Mouse (Mus musculus) heart, adult 2 months (tissue): ENCODE measurements around the gene Nmrk1. TPM values are rescaled to one million over a fixed set of nuclear protein-coding genes. Genes with fewer than 3 reads are reported as not detected.

ENCODE experiments used
- DNase-seq, 2 experiments: peaks; one replicate each; pipeline ENCODE4 v3.0.0; 2021
- H3K27ac ChIP-seq: fragments of 200-600 bp; 2 replicates; pipeline ENCODE4 v1.8.1; 2022
- H3K27me3 ChIP-seq: fragments of 200-500 bp; 2 replicates; pipeline ENCODE4 v1.6.1; 2012; ENCODE audit warnings: mild to moderate bottlenecking, low read length, inconsistent platforms, mixed read lengths; ENCODE audit not compliant: control insufficient read depth, insufficient read depth
- H3K36me3 ChIP-seq: fragments of 200-500 bp; 2 replicates; pipeline ENCODE4 v1.6.1; 2012; ENCODE audit warnings: low read length, inconsistent platforms; ENCODE audit not compliant: control insufficient read depth, insufficient read depth
- H3K4me1 ChIP-seq: fragments of 200-500 bp; 2 replicates; pipeline ENCODE4 v1.6.1; 2011; ENCODE audit warnings: low read length; ENCODE audit not compliant: control insufficient read depth, insufficient read depth
- H3K4me3 ChIP-seq: fragments of 200-600 bp; 2 replicates; pipeline ENCODE4 v1.8.1; 2022
- H3K79me2 ChIP-seq: fragments of 200-500 bp; replicated peaks from 2 replicates; pipeline ENCODE4 v1.6.1; 2012; ENCODE audit warnings: mild to moderate bottlenecking, inconsistent platforms, low read length, moderate library complexity, mixed read lengths; ENCODE audit not compliant: control insufficient read depth, insufficient read depth
- H3K9ac ChIP-seq: fragments of 200-500 bp; 2 replicates; pipeline ENCODE4 v1.6.1; 2012; ENCODE audit warnings: low read depth, mild to moderate bottlenecking, control low read depth, inconsistent platforms, low read length, mixed read lengths
- CTCF ChIP-seq: fragments of 200-600 bp; IDR thresholded peaks from 2 replicates; pipeline ENCODE4 v1.8.1; 2022; ENCODE audit warnings: antibody characterized with exemption, mild to moderate bottlenecking, moderate library complexity
- EP300 ChIP-seq: fragments of 200-500 bp; IDR thresholded peaks from 2 replicates; pipeline ENCODE4 v1.6.1; 2011; ENCODE audit warnings: low read depth, low read length, control low read depth; ENCODE audit not compliant: insufficient read depth
- POLR2A ChIP-seq: fragments of 200-500 bp; IDR thresholded peaks from 2 replicates; pipeline ENCODE4 v1.6.1; 2011; ENCODE audit warnings: mild to moderate bottlenecking, low read depth, low read length, control low read depth; ENCODE audit not compliant: insufficient read depth
- WGBS: fragments of 180-500 bp; shearing (Covaris S2); methylation state at CpG from one replicate; pipeline ENCODE4 v1.1.7; 2018; 5-methylcytosine and 5-hydroxymethylcytosine counted together
- intact Hi-C: fragments of 180-260 bp; cut with DNase I; formaldehyde crosslinking; loops from one replicate; pipeline ENCODE4 v1.15.1; 2025
- polyA plus RNA-seq: library from polyadenylated mRNA; depleted of rRNA; stranded (reverse); fragments of >200 nt; gene quantifications from 2 replicates; pipeline ENCODE4 v1.2.3, GENCODE M21; 2012
- total RNA-seq, 2 experiments: library from RNA; stranded (reverse); gene quantifications; 2 replicates each; pipeline ENCODE4 v1.2.3; 2021

Gene Nmrk1
- total and polyA plus RNA-seq, 3 experiments, result 2.3 to 5.4 (median 2.5) TPM

- peaks cover 7% of the 10 kb centered on the region; the same call in 1 of the 2 replicates for H3K36me3 ChIP-seq
- intact Hi-C loops, result no loop called here
- H3K4me3 ChIP-seq, result no peak overlapping the region
- no peaks in the 10 kb centered on the region; the same call in 1 of the 2 replicates for H3K79me2 ChIP-seq
- TF ChIP-seq CTCF, result no peak
- TF ChIP-seq EP300, result no peak
- 65% methylated on average over 5 of the region's 5 CpGs for WGBS
- no peak overlapping the region for H3K9ac ChIP-seq
- H3K4me1 ChIP-seq, result peaks cover 4% of the 10 kb centered on the region
- DNase-seq, result no peak
- H3K27me3 ChIP-seq, result no peaks in the 10 kb centered on the region
- no peak overlapping the region for H3K27ac ChIP-seq
Observed at GRCm38 (mm10) chr19:18596876-18597275, 34.9 kb upstream of the Nmrk1 start.

- WGBS, result 64% methylated on average over 6 of the region's 6 CpGs
Observed at GRCm38 (mm10) chr19:18597772-18598171, 34.0 kb upstream of the Nmrk1 start.

GRCm38 (mm10) chr19:18598265-18598926 is 33.4 kb upstream of the Nmrk1 start:
- Histone ChIP-seq H3K27me3 (no peaks in the 10 kb centered on the region), H3K27ac (no peak overlapping the region), H3K4me3 (no peak overlapping the region), H3K79me2 (no peaks in the 10 kb centered on the region; the same call in none of the 2 replicates), H3K4me1 (peaks cover 9% of the 10 kb centered on the region), H3K36me3 (peaks cover 7% of the 10 kb centered on the region; the same call in 1 of the 2 replicates), H3K9ac (no peak overlapping the region)
- intact Hi-C loops, result no loop called here
- WGBS, result 76% methylated on average over 3 of the region's 3 CpGs
- no peak for TF ChIP-seq POLR2A
- no peak for TF ChIP-seq EP300
- DNase-seq, result no peak

More at GRCm38 (mm10) chr19:18597772-18598171, 34.0 kb upstream of the Nmrk1 start:
- Histone ChIP-seq H3K79me2 (no peaks in the 10 kb centered on the region; the same call in none of the 2 replicates), H3K4me1 (peaks cover 6% of the 10 kb centered on the region), H3K27me3 (no peaks in the 10 kb centered on the region), H3K9ac (no peak overlapping the region), H3K36me3 (peaks cover 7% of the 10 kb centered on the region; the same call in 1 of the 2 replicates), H3K4me3 (no peak overlapping the region), H3K27ac (no peak overlapping the region)
- DNase-seq, result no peak
- intact Hi-C loops, result no loop called here
- TF ChIP-seq POLR2A (no peak), EP300 (no peak), CTCF (no peak)

GRCm38 (mm10) chr19:18599051-18599450 is 32.7 kb upstream of the Nmrk1 start:
- Histone ChIP-seq H3K27ac (no peak overlapping the region), H3K79me2 (no peaks in the 10 kb centered on the region; the same call in none of the 2 replicates), H3K36me3 (peaks cover 7% of the 10 kb centered on the region; the same call in 1 of the 2 replicates), H3K27me3 (no peaks in the 10 kb centered on the region), H3K4me3 (no peak overlapping the region), H3K4me1 (peaks cover 9% of the 10 kb centered on the region), H3K9ac (no peak overlapping the region)
- TF ChIP-seq CTCF (no peak), EP300 (no peak), POLR2A (no peak)
- no peak for DNase-seq
- 50% methylated on average over 8 of the region's 8 CpGs for WGBS
- intact Hi-C loops, result no loop called here

GRCm38 (mm10) chr19:18599650-18600049 is 32.1 kb upstream of the Nmrk1 start:
- Histone ChIP-seq H3K9ac (no peak overlapping the region), H3K27me3 (no peaks in the 10 kb centered on the region), H3K79me2 (no peaks in the 10 kb centered on the region; the same call in none of the 2 replicates), H3K27ac (no peak overlapping the region), H3K4me3 (no peak overlapping the region), H3K4me1 (peaks cover 9% of the 10 kb centered on the region), H3K36me3 (peaks cover 7% of the 10 kb centered on the region; the same call in 1 of the 2 replicates)
- TF ChIP-seq CTCF, result no peak
- no peak for TF ChIP-seq POLR2A
- no peak for TF ChIP-seq EP300
- 73% methylated on average over 5 of the region's 5 CpGs for WGBS
- no peak for DNase-seq
- intact Hi-C loops, result no loop called here

GRCm38 (mm10) chr19:18600611-18601010 is 31.1 kb upstream of the Nmrk1 start:
- no peak overlapping the region for H3K9ac ChIP-seq
- TF ChIP-seq EP300 (no peak), POLR2A (no peak), CTCF (no peak)
- H3K36me3 ChIP-seq, result no peaks in the 10 kb centered on the region; the same call in 1 of the 2 replicates
- intact Hi-C loops, result no loop called here
- H3K27me3 ChIP-seq, result no peaks in the 10 kb centered on the region
- no peak overlapping the region for H3K27ac ChIP-seq
- DNase-seq, result no peak
- WGBS, result 97% methylated on average over 9 of the region's 9 CpGs
- no peak overlapping the region for H3K4me3 ChIP-seq
- H3K4me1 ChIP-seq, result peaks cover 11% of the 10 kb centered on the region
- no peaks in the 10 kb centered on the region; the same call in none of the 2 replicates for H3K79me2 ChIP-seq
